Mouse (Mus musculus) left cerebral cortex, postnatal 25 days (tissue): ENCODE data around the gene Ptgis. TPM values are rescaled to one million over a fixed set of nuclear protein-coding genes. Genes with fewer than 3 reads are reported as not detected.
"Not testable (repeated sequence)": the region's sequence is repeated elsewhere in the genome, so short reads cannot be mapped to it uniquely, and the experiment has no call there.

Source experiments
- DNase-seq, 2 experiments: peaks; one replicate each; pipeline ENCODE4 v3.0.0; 2022; ENCODE audit warnings: low spot score in 2 of 2, mixed read lengths in 1 of 2
- intact Hi-C: fragments of 180-260 bp; cut with DNase I; formaldehyde crosslinking; loops from one replicate; pipeline ENCODE4 v1.15.1; 2025
- total RNA-seq, 2 experiments: library from RNA; stranded (reverse); gene quantifications; 2 replicates each; pipeline ENCODE4 v1.2.3; 2021

Gene Ptgis
- total RNA-seq, 2 experiments from 2014 or later = 1.6 to 2.7 TPM

- intact Hi-C loops = no loop called here
- DNase-seq = no peak
Measured at GRCm38 (mm10) chr2:167235338-167236018, 4.9 kb downstream of the Ptgis start.

GRCm38 (mm10) chr2:167233771-167234170, 6.6 kb downstream of the Ptgis start:
- no peak for DNase-seq
- intact Hi-C loops = no loop called here

GRCm38 (mm10) chr2:167233009-167233335, 7.4 kb downstream of the Ptgis start:
- no peak for DNase-seq
- intact Hi-C loops = no loop called here

GRCm38 (mm10) chr2:167232132-167233008, 8.0 kb downstream of the Ptgis start:
- intact Hi-C loops = no loop called here

GRCm38 (mm10) chr2:167230554-167230953, 9.8 kb downstream of the Ptgis start:
- no peak for DNase-seq
- intact Hi-C loops = no loop called here

More at GRCm38 (mm10) chr2:167232132-167233008, 8.0 kb downstream of the Ptgis start:
- DNase-seq = no peak

GRCm38 (mm10) chr2:167224937-167225336, 15.5 kb downstream of the Ptgis start:
- DNase-seq = no peak
- intact Hi-C loops = loop anchor here (5.0 kb wide), 1 partner anchor 192 kb away; no protein-coding TSS in a partner anchor

GRCm38 (mm10) chr2:167224194-167224593, 16.2 kb downstream of the Ptgis start:
- DNase-seq = no peak
- intact Hi-C loops = loop anchor here (5.0 kb wide), 1 partner anchor 193 kb away; no protein-coding TSS in a partner anchor

- DNase-seq = peak; percentile 61 to 83
- intact Hi-C loops = loop anchor here (1.0 to 5.0 kb wide), 2 partner anchors 57 to 195 kb away; no protein-coding TSS in a partner anchor
Measured at GRCm38 (mm10) chr2:167222152-167222551, 18.3 kb downstream of the Ptgis start.

- no peak for DNase-seq
- intact Hi-C loops = loop anchor here (5.0 kb wide), 1 partner anchor 196 kb away; no protein-coding TSS in a partner anchor
Measured at GRCm38 (mm10) chr2:167221159-167221845, 19.1 kb downstream of the Ptgis start.

- intact Hi-C loops = loop anchor here (5.0 kb wide), 1 partner anchor 197 kb away; no protein-coding TSS in a partner anchor
Measured at GRCm38 (mm10) chr2:167220736-167221135, 19.7 kb downstream of the Ptgis start.

GRCm38 (mm10) chr2:167219154-167219775, 21.1 kb downstream of the Ptgis start:
- peak; percentile 90 to 95 for DNase-seq

More at GRCm38 (mm10) chr2:167220736-167221135, 19.7 kb downstream of the Ptgis start:
- no peak for DNase-seq

GRCm38 (mm10) chr2:167213666-167214065, 26.7 kb downstream of the Ptgis start:
- no peak for DNase-seq
- intact Hi-C loops = no loop called here

More at GRCm38 (mm10) chr2:167219154-167219775, 21.1 kb downstream of the Ptgis start:
- intact Hi-C loops = loop anchor here (1.0 to 2.0 kb wide), 2 partner anchors 106 to 147 kb away; no protein-coding TSS in a partner anchor

GRCm38 (mm10) chr2:167213076-167213475, 27.3 kb downstream of the Ptgis start:
- no peak for DNase-seq
- intact Hi-C loops = no loop called here

GRCm38 (mm10) chr2:167212551-167212950, 27.9 kb downstream of the Ptgis start:
- DNase-seq = no peak
- intact Hi-C loops = no loop called here

- intact Hi-C loops = no loop called here
- no peak for DNase-seq
Measured at GRCm38 (mm10) chr2:167212089-167212488, 28.3 kb downstream of the Ptgis start.

- intact Hi-C loops = no loop called here
- no peak for DNase-seq
Measured at GRCm38 (mm10) chr2:167209900-167210299, 30.5 kb downstream of the Ptgis start.

- intact Hi-C loops = no loop called here
- no peak for DNase-seq
Measured at GRCm38 (mm10) chr2:167208984-167209383, 31.4 kb downstream of the Ptgis start.

GRCm38 (mm10) chr2:167205918-167206629, 34.3 kb downstream of the Ptgis start:
- intact Hi-C loops = no loop called here
- DNase-seq = no peak

- not testable (repeated sequence) for DNase-seq
- intact Hi-C loops = loop anchor here (5.0 kb wide), 1 partner anchor 132 kb away; no protein-coding TSS in a partner anchor
Measured at GRCm38 (mm10) chr2:167204686-167205085, 35.7 kb downstream of the Ptgis start.
